Mouse (Mus musculus) ES-E14 (cell line): ENCODE results near the gene Ttll5.

Experiments used
- HCFC1 ChIP-seq: IDR thresholded peaks from 2 replicates; pipeline ENCODE4 v1.6.1; 2012; ENCODE audit warnings: low read length, inconsistent platforms, borderline replicate concordance; ENCODE audit not compliant: insufficient read depth
- MAFK ChIP-seq: IDR thresholded peaks from 2 replicates; pipeline ENCODE4 v1.6.1; 2014; ENCODE audit warnings: mild to moderate bottlenecking, low read depth, low read length, inconsistent platforms; ENCODE audit not compliant: insufficient read depth
- ZC3H11A ChIP-seq: IDR thresholded peaks from 2 replicates; pipeline ENCODE4 v1.6.1; 2012; ENCODE audit warnings: low read depth, mild to moderate bottlenecking, inconsistent platforms, low read length, borderline replicate concordance
- ZNF384 ChIP-seq: IDR thresholded peaks from 2 replicates; pipeline ENCODE4 v1.6.1; 2012; ENCODE audit warnings: low read depth, low read length, inconsistent platforms

DNA sequence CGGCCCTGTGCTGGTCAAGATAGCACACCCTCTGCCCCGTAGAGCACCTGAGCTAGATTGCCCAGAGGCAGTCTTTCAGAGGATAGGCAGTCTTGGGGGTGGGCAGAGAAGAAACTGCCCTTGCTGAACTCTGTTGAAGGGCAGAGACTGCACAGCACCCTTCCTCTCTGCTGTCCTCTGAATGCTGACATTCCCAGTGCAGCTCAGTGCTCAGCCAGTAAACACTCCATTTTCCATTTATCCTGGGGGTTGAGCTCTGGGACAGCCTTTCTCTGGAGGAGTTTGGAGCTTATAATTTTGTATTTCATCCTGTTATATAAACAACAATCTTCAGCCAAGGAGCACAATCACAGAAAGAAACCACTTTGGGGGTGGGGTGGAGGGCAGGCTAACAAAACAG is 138.7 kb downstream of the Ttll5 start:
- TF ChIP-seq HCFC1 (no peak), ZC3H11A (no peak), ZNF384 (no peak), MAFK (no peak)
